Mouse (Mus musculus) urinary bladder, adult 2 months (tissue): Measurements from ENCODE around the gene Map3k11. TPM values are rescaled to one million over a fixed set of nuclear protein-coding genes. Genes with fewer than 3 reads are reported as not detected.

ENCODE experiments used
- DNase-seq: peaks from one replicate; pipeline ENCODE4 v3.0.0; 2022; ENCODE audit warnings: low spot score
- polyA plus RNA-seq: library from polyadenylated mRNA; depleted of rRNA; stranded (reverse); fragments of >200 nt; gene quantifications from 2 replicates; pipeline ENCODE4 v1.2.3, GENCODE M21; 2012

Gene Map3k11
- polyA plus RNA-seq, 1 experiment, result 19.9 TPM

DNA sequence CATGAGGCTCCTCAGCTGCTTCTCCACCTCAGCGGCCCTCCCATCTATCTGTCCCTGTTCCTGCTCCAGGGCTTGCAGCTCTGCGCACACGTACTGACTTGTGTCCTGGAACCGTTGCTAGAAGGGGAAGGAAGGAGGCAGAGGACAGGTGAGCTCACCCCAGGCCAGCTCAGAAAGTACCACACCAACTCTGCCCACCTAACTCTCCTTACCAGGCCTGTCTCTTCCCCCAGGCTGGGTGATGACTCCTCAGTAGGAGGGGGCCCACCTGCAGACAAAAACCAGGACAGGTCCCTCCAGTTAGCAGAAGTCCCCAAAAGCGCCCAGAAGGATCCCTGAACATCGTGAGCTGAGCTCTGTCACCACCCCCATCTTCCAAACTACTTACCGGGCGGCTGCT, 22.0 kb downstream of the Map3k11 start:
- DNase-seq, result no peak

- DNase-seq, result no peak
Observed at GRCm38 (mm10) chr19:5711218-5711617, 22.7 kb downstream of the Map3k11 start.

DNA sequence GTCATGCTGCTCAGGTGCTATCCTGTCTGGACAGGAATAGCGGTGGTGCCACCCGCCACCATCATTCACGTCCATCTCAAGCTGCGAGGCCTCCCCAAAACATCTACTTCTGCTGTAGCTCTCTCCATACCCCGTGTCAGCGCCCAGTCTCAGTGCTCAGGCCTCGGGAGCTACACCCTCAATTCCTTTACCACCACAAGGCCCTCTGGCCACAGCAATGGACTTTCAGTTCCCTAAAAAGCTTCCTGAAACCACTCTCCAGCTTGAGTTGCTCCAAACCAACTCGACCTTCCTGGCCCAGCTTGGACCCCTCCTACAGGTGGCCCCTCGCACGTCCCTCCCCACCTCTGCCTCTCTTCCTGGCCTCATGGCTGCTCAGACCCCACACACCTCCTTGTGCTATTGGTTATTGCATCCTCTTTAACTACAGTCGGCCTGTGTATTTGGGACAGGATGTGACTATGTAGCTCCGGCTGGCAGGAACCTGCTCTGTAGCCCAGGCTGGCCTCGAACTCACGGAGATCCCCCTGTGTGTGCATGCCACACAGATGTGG, 23.4 kb downstream of the Map3k11 start:
- no peak for DNase-seq

GRCm38 (mm10) chr19:5713255-5713654, 24.7 kb downstream of the Map3k11 start:
- no peak for DNase-seq

DNA sequence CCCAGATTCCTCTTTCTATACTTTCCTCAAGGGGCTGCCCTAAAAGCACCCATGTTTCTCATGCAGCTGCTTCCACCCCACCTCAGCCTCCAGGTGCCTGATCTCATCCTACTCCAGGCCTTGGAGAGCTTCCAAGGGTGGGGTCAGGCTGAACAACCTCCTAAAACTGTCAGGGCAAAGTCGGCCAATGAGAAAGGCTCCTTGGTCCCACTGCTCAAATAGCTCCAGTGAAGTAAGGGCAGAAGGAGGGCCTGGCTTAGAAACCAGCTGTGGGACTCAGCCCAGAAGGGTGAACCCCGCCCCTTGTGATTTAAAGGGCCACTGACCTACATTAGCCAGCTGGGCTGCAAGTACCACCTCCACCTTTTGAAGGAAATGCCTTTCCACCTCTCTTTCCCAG, 25.2 kb downstream of the Map3k11 start:
- no peak for DNase-seq

DNA sequence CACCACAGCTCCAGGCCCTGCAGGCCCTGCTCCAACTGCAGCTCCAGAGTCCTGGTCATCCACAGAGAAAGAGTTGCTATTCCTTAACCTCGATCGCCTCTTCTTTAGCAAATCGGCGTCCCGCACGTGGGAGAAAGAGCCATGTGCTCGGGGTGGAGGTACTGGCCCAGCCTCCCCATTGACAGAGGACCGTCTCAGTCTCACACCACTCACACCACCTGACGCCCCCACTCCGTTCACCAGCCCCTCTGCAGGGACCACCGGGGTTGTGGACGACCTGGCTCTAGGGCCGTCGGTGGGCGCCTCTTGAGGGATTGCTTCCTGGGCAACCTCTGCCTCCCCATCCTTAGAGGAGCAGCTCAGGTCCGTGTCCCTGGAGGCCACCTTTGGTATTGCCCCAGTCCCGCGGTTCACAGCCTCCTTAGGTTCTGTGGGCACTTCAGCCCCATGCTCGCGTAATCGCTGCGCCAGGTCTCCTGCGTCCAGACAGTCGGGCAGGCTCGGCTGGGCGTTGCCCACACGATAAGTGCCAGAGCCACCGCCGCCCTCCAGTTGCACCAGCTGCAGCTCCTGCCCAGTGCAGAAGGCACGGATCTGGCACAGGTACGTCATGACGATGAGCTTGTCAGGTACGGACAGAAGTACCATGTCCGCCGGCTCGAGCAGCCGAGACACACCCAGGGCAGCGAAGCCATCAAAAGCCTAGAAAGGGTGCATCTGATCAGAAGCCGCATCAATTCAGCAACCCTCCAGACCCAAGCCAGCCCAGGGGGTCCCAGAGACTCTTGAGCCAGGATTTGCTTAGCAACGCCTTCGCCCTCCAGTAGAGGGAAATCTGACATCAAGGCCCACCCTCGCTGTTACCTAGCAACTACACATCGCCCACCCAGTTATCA, 27.5 kb downstream of the Map3k11 start:
- DNase-seq, result no peak

DNA sequence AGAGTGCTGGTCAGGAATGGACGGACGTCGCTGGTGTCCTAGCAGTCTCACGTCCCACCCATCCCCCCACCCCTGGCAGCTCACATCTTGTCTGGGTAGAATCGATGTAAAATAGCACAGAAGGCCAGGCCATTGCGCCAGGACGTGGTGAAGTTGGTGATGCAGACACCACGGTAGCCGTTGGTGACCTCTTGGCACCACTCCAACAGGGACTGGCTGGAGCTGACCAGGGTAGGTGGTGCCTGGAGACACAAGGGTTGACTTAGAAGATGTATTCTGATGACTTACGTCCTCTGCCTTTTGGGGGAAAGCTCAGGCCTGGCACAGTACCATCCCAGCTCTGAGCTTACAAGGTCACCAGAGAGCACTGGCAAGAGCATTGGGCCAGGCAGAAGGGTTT, 28.4 kb downstream of the Map3k11 start:
- DNase-seq, result no peak

- no peak for DNase-seq
Observed at GRCm38 (mm10) chr19:5721233-5721632, 32.7 kb downstream of the Map3k11 start.

- DNase-seq, result no peak
Observed at GRCm38 (mm10) chr19:5722848-5723425, 34.4 kb downstream of the Map3k11 start.

GRCm38 (mm10) chr19:5723934-5724548, 35.5 kb downstream of the Map3k11 start:
- DNase-seq, result no peak

GRCm38 (mm10) chr19:5724549-5724941, 36.0 kb downstream of the Map3k11 start:
- no peak for DNase-seq

DNA sequence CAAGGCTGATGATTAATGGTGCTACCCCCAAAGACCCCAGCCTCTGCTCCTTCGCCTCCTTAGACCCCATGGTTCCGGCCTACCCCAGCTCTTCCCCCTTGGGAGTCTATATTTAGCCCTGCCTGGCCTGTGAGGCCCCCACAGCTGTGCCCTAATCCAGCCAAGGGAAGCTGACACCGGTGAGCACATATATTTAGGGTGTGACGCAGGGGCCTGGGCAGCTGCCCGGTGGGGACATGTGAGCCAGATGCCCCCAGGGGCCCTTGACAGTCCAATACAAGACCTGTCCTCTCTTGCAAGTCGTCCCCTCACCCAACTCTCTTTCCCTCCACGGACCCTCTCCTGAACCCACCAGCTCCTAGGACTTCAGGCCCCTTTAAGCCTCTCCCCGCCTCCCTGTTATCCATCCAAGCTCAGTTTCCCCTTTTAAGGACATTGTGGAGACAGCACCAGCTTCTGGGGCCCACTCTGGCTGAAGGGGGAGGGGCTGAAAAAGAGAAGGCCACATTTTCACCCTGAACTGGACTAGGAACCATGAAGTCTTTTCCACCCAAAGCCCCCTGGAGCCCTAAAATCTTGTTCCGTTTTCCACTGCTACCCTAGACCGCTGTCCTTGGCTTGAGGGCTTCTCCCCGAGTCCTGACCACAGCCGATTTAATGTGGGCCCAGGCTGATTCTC, 36.6 kb downstream of the Map3k11 start:
- no peak for DNase-seq

DNA sequence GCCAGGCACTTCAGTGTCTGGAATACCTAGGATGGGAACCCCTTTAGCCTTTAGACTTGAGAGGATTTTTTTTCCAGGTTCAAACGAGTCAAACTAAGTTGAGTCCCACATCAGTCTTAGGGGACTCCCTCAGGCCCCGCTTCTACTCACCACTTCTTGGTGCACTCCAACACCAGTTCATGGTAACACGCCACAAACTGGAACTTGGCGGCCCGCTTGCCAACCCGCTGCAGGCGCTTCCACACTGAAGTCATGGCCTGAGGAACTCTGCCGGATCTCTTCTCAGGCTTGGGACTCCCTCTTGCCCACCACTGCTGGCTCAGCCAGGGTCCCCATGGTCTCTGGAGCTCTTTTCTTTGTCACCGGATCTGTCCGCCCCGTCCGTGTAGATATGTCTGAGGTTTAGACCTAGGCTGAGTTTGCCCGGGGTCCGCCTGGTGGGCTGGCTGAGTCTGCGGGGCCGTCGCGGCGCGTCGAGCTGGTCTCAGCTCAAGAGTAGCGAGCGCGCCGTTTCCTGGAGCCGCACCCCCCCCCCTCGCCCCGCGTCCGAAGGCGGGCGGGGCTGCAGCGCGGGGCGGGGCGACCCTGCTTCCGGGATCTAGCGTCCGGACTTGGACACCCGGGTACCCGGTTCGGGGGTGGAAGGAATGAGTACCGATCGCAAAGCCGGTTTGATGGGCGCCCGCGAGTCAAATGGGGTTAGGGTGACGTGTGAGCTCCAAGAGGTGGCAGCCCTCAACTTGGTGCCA, 37.4 kb downstream of the Map3k11 start, which contains the start of gene Ehbp1l1:
Gene Ehbp1l1 (minus strand): TSS at position 551 of the 749 bp plus-strand sequence.
- DNase-seq, result peak; percentile 69

DNA sequence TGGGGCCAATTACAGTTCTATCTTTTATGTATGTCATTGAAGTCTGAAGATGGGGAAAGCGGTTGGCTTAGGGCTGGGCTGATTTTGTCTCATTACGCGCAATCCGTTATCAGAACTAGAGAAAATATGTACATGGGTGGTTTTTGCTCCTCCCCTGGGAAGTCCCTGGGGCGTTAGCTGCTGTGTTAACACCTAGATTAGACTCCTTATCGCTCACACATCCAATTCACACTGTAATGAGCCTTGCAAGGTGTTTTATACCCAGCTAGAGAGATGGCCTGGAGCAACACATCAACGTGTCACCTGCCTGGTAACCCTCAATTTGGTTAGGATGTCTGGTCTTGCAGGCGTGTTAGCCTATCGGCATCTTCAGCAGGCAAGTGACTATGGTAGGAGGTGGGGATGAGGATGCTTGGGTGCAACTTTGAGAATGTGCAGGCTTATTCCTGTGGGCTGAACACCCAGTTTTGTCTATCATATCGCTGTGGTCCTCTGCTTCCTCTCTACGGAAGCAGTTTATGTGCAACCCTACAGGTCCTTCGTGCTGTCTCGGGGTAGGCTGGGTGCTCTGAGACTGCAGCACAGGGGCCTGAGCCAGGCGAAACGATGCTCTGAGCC, 38.5 kb downstream of the Map3k11 start:
- no peak for DNase-seq

- DNase-seq, result peak; percentile 78
Observed at GRCm38 (mm10) chr19:5727701-5728100, 39.2 kb downstream of the Map3k11 start.

DNA sequence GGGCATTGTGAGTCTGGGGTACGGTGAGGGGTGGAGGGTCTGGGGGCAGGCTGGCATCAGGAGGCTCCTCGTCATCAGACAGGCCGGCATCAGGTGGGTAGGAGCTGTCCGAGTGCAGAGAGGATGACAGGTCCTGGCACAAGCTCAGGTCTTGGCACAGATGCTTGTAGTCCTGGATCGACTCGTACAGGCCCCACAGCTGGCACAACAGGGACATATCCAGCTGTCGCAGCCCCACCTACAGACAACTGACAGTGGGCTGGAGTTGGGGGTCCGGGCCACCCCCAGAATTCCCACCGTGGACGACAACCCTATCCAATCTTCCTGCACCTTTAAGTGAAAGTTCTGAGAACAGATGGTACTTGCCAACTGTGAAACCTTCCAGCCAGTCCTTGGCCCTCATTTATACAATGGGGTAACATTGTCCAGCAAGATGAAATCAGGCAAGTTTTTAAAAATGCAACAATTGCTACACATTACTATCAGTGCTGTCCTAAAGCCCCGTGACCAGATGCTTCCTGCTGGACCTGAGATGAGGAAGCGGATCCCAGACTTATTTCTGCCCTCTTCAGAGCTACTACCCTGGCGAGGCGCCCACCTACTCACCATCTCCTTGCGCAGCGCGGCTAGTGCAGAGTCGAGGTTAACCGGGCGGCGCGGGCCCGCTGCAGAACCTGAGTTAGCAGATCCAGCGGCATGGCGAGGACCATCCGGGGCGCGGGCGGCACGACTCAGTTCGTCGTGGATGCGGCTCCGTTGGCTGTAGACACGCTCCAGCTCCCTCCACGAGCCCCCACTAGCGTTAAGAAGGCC, 40.3 kb downstream of the Map3k11 start:
- no peak for DNase-seq

DNA sequence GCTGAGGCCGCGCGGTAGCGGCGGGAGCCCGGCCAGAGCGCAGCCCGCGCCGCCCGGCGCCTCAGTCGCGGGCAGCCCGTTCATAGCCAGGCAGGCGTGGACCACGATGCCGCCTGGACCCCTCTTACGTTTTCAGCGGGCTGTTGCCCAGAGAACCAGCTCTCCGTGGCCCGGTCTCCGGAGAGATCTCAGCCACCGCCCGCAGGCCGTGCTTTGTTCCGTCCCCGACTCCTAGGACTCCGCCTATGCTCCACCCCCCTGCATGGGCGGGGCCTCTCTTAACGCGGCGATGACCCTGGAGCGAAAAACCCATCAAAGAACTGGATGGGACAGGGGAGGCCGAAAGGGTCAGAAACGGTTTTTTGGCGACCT, 40.9 kb downstream of the Map3k11 start, which contains the start of gene Fam89b:
Gene Fam89b (minus strand): TSS at position 210 of the 372 bp plus-strand sequence.
- DNase-seq, result peak; percentile 74

- no peak for DNase-seq
Observed at GRCm38 (mm10) chr19:5730314-5731186, 42.0 kb downstream of the Map3k11 start.
